Mouse (Mus musculus) limb, embryonic 10.5 days (tissue): ENCODE results near the gene Cyp4f37. TPM values are rescaled to one million over a fixed set of nuclear protein-coding genes. Genes with fewer than 3 reads are reported as not detected.

Experiments
- polyA plus RNA-seq: library from polyadenylated mRNA; unstranded; fragments of >200 nt; fragmentation: Nextera tagmentation; extraction: Ambion mirVana; gene quantifications from 2 replicates; pipeline ENCODE4 v1.2.1, GENCODE M21; 2016

The Cyp4f37 gene
- polyA plus RNA-seq, 1 experiment from 2014 or later: not detected

Other genes starting within 250 kb of the Cyp4f37 start
- gene Wiz, start 231.9 kb upstream of the Cyp4f37 start, polyA plus RNA-seq: 36.7 and 37.2 TPM in 2 replicates
- gene Rasal3, start 217.7 kb upstream of the Cyp4f37 start, polyA plus RNA-seq: 0.33 and 0.53 TPM in 2 replicates
- gene Pglyrp2, start 197.1 kb upstream of the Cyp4f37 start, polyA plus RNA-seq: not detected in 2 replicates
- not detected in 2 replicates for gene Cyp4f39, start 168.6 kb upstream of the Cyp4f37 start, polyA plus RNA-seq
- gene Cyp4f17, start 115.3 kb upstream of the Cyp4f37 start, polyA plus RNA-seq: 5.6 and 9.2 TPM in 2 replicates
- 13.4 and 19.2 TPM in 2 replicates for gene Cyp4f16, start 84.8 kb upstream of the Cyp4f37 start, polyA plus RNA-seq
- not detected in 2 replicates for gene Cyp4f40, start 37.6 kb downstream of the Cyp4f37 start, polyA plus RNA-seq
- 0.75 and 0.98 TPM in 2 replicates for gene Cyp4f15, start 64.3 kb downstream of the Cyp4f37 start, polyA plus RNA-seq
- 36.7 and 46.7 TPM in 2 replicates for gene Zfp871, start 167.0 kb downstream of the Cyp4f37 start, polyA plus RNA-seq
- 2.8 and 4.4 TPM in 2 replicates for gene Zfp811, start 188.6 kb downstream of the Cyp4f37 start, polyA plus RNA-seq
- gene Zfp799, start 209.0 kb downstream of the Cyp4f37 start, polyA plus RNA-seq: 10.2 and 18.4 TPM in 2 replicates